Mouse (Mus musculus): ENCODE data around the gene Nelfb.
A peak's percentile ranks its signal among the peaks of the same experiment; 100 is the strongest.

The Nelfb gene

DNA sequence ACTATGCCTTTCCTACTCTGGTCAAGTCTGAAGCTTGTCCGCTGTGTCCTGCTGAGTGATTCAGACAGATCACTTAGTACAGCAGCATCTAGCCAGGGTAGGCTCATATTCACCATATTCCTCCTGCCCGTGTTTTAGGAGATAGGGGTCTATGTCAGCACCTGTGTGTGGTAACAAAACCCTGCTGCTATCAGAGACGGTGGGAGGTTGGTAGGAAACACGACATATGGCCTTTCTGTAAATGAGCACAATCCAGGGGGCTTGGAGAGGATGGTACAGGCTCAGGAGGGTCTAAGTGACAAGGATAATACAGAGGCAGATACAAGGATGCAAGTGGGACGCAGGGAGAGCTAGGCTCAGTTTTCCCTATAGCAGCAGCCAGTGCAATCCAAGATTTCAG, 18.3 kb upstream of the Nelfb start:
- DNase-seq, result no peak

DNA sequence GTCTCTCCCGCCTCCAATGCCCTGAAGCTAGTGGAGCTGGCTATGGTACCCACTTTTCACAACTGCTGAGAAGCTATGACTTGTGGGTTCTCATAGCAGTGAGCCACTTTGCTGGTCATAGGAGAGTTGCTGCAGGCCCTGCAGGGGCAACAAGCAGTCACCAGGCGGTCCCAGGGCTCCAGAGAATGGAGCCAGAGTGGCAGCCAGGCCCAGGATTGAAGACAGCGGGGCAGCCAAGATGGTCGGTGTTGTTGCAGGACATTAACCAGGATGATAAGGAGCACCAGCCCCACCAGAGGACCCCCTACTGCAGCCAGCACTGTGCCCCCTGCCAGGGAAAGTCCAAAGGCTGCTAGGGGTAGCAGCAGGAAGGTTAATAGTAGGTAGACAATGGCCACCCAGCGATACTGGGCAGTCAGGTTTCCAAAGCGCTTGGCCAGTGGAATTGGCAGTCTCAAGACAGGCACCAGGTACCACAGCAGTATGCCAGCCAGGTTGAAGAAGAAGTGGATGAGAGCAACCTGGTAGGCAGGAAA, 17.8 kb upstream of the Nelfb start:
- no peak for DNase-seq

DNA sequence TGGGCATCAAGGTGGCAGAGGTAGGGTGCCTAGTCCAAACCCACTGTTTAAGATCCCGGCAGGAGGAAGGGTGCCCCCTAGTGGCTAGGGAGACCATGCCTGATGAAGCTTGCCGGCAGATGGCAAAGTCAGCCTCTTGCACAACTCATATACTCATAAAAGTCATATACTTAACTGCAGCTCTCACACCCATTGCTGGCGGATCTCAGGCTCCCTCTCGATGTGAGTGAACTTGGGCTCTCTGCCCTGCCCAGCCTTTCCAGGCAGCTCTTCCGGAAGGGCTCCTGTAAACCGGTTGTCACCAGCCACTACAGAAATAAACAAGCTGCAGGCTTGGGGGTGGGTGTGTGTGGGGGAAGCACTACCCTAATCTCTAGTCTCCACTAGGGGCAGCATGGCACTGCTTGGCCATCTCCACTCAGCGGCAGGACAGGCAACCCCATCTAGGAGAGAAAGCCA, 17.2 kb upstream of the Nelfb start:
- DNase-seq, result peak; percentile 94

DNA sequence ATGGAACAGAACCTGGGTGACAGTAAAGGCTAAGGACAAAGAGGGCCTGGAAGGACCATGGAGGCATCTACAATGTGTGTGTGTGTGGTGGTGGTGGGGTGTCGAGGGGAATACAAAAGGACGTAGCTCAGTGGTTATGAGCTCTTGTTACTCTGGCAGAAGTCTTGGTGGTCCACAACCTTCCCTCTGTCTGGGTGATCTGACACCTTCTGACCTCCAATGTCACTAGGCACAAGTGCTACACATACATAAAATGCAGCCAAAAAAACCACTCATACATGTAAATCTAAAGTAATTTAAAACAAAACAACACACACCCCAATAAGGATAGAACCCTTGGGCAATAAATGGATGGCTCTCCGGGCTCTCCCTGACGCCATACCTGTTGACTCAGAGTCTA, 16.1 kb upstream of the Nelfb start:
- no peak for DNase-seq

DNA sequence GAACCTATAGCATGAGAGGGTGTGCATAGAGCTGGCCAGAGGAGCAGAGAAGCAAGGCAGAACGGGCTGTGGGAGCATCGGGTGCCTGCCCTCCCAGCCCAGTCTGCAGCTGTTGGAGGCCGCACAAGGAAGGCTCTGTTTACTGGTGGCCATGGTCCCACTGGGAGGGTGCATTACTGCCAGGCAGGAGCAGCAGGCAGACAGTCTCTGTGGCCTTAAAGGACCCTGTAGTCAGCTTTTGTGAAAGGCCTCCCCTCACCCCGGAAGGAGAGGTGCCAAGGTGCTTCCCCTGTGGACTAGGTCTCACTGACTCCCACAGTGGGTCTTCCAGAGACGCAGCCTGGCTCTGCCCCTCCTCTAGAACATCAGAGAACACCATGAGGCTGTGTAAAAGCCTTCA, 15.6 kb upstream of the Nelfb start:
- DNase-seq, result no peak

DNA sequence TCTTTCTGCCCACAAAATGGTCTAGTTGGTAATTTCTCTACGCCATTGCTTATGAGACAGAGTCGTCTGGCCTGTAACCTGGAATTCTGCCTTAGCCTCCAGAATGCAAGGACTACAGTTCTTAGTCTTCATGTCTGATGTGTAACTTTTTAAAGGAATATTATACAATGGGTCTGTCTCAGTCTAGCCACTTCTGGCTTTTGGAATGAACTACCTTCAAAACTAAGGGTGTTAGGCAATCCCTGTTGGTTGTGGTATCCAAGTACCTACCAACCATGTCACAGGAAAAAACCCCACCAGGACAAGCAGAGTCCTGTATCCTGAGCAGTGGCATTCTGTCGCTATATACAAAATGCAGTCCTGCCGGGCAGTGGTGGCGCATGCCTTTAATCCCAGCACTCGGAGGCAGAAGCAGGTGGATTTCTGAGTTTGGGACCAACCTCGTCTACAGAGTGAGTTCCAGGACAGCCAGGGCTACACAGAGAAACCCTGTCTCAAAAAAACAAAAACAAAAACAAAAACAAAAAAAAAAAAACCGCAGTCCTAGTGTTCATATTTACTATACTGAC, 14.6 kb upstream of the Nelfb start:
- no peak for DNase-seq

GRCm38 (mm10) chr2:25224766-25225752, 13.8 kb upstream of the Nelfb start:
- peak; percentile 100 for DNase-seq

DNA sequence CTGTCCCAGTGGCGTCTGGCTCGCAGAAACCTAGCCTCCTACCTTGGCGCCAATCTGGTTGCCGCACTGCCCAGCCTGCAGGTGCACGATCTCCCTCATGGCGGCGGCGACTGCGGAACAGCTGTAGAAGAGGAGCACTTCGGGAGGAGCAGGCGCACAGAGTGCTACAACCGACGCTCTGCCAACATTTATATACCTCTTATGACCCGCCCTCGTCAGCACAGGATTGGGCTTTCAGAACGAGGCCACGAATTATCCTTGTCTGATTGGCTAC, 13.1 kb upstream of the Nelfb start, which contains the start of gene Tubb4b:
TSS of gene Tubb4b (minus strand) at position 211 of the 274 bp plus-strand sequence.
- DNase-seq, result no peak

DNA sequence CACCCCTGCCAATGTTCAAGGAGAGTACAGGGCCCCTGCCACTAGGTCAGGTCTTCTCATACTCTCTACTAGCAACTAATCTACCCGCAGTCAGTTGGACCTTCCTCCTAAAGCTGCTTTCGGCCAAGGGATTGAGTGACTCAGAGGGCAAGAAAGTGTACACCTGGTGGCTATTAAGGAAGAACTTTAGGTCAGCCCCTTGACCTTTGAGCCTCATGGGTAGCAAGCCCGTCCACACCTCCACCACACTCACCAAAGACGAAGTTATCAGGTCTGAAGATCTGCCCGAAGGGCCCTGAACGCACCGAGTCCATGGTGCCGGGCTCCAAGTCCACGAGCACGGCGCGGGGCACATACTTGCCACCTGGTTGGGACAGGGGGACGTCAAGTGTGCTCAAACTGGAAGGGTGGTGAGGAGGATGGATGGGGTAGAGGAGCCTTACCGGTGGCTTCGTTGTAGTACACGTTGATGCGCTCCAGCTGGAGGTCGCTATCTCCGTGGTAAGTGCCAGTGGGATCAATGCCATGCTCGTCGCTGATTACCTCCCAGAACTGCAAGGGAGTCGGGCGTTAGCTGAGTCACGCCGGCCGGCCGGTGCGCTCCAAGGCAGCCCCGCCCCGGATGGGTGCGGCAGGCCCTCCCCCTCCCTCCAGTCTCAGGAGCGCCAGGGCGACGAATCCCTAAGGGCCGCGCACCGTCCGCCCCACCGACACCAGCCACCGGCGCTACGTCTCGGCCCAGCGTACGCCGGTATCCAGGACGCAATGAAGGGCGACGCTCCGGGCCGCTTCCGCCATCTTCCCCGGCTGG, 12.6 kb upstream of the Nelfb start:
- DNase-seq, result peak; percentile 85

DNA sequence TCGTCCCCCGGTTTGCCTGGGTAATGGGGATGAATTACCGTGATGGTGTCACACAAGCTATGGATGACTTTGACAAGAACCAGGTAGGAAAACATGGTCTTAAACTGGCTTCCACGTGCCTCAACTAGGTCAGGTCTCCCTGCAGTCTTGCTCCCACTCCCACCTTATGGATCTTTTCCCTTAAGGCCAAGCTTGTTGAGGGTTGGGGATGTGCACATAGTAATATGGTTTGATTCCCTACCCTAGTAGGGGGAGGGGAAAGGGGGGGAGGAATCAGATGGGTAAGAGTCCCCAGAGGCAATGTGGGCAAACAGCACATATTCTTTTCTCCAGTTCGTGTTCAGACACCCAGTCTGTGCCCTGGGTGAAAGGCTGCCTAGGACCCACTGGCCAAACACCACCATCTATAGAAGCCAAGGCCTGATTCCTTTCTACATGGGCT, 10.1 kb upstream of the Nelfb start:
- DNase-seq, result no peak

GRCm38 (mm10) chr2:25218445-25218844, 7.2 kb upstream of the Nelfb start, which contains the start of gene Fam166a:
Gene Fam166a, plus strand, starts transcription at chr2:25218745.
- DNase-seq, result no peak

DNA sequence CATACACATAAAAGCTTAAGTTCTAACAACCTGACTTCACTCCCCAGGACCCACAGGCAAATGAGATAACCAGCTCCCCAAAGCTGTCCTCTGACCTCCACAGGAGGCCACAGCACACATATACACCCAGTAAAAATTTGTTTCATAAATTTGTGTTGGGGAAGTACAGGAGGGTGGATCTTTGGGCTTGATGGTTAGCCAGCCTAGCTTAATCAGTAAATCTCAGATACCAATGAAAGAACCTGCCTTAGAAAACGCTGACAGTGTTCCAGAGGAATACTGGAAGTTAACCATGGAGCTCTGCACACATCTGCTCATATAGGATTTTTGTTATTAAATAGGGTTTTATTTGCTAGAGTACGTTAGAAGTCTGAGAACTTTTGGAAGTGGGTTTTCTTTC, 6.4 kb upstream of the Nelfb start:
- DNase-seq, result no peak

- DNase-seq, result peak; percentile 68
Observed at GRCm38 (mm10) chr2:25214444-25214843, 3.2 kb upstream of the Nelfb start, which contains the start of gene Stpg3. Gene Stpg3, minus strand, starts transcription at chr2:25214637.

- DNase-seq, result no peak
Observed at GRCm38 (mm10) chr2:25213266-25213865, 2.1 kb upstream of the Nelfb start.

DNA sequence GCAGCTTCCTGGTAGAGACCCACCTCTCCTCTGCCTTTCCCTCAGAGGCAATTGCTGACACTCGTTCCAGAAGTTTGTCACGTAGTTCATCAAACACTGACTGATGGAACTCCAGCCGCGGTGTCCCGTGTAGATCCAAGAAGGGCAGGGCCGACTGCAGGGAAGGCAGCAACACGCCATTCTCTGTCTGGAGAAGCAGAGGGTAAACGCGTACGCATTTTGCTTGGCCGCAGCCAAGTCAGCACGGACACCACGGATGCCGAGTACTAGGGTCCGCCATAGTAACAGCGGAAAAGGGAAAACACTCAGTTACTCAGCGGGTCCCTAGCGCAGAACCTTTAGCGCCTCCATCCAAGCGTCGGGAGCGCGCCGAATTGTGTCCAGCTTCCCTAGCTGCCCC, 603 bp downstream of the Nelfb start:
- DNase-seq, result no peak

GRCm38 (mm10) chr2:25207593-25207992, 3.7 kb downstream of the Nelfb start:
- no peak for DNase-seq

GRCm38 (mm10) chr2:25203631-25204214, 7.6 kb downstream of the Nelfb start:
- no peak for DNase-seq

GRCm38 (mm10) chr2:25200631-25201030, 10.7 kb downstream of the Nelfb start:
- no peak for DNase-seq

DNA sequence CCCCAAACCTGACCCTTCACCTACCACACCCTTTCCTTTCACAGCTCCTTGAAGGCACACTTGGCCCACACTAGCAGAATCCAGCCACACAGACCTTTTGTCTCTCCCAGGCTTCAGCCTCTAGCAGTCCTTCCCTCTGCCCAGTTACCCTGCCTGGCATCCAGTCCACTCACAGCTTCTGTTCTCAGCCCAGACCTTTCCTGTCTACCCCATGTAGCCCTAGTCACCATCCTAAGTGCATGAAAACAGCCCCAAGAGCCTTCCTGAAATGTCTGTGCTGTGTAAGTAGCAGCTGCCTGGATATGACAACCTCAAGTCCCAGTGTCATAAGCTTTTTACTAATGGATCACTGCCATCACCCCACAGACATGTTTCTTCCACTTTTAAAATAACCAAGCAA, 13.3 kb downstream of the Nelfb start:
- DNase-seq, result no peak

GRCm38 (mm10) chr2:25197191-25197590, 14.1 kb downstream of the Nelfb start:
- DNase-seq, result no peak

- peak; percentile 94 for DNase-seq
Observed at GRCm38 (mm10) chr2:25196172-25196954, 14.9 kb downstream of the Nelfb start, which contains the start of gene Tor4a. Gene Tor4a, minus strand, starts transcription at chr2:25196886.
